Mouse (Mus musculus) midbrain, embryonic 12.5 days (tissue): ENCODE measurements around the gene Lysmd3. TPM values are rescaled to one million over a fixed set of nuclear protein-coding genes. Genes with fewer than 3 reads are reported as not detected.

Experiments
- ATAC-seq: fragments of 200-750 bp; cut with Nextera tagmentation; 2 replicates; pipeline ENCODE4 v1.8.0; 2017; ENCODE audit warnings: low read depth, moderate TSS enrichment, moderate library complexity; ENCODE audit not compliant: low FRiP score
- H3K27ac ChIP-seq: fragments of 300-500 bp; sonication (generic); replicated peaks from 2 replicates; pipeline ENCODE4 v1.5.1; 2016; ENCODE audit warnings: mild to moderate bottlenecking
- H3K27me3 ChIP-seq: fragments of 300-500 bp; sonication (generic); 2 replicates; pipeline ENCODE4 v1.6.1; 2016; ENCODE audit warnings: mild to moderate bottlenecking
- H3K36me3 ChIP-seq: fragments of 300-500 bp; sonication (generic); 2 replicates; pipeline ENCODE4 v1.6.1; 2016
- H3K4me1 ChIP-seq: fragments of 300-500 bp; sonication (generic); 2 replicates; pipeline ENCODE4 v1.6.1; 2016
- H3K4me2 ChIP-seq: fragments of 300-500 bp; sonication (generic); replicated peaks from 2 replicates; pipeline ENCODE4 v1.6.1; 2016; ENCODE audit warnings: mild to moderate bottlenecking, moderate library complexity
- H3K4me3 ChIP-seq: fragments of 300-500 bp; sonication (generic); 2 replicates; pipeline ENCODE4 v1.5.1; 2016; ENCODE audit warnings: mild to moderate bottlenecking
- H3K9ac ChIP-seq: fragments of 300-500 bp; sonication (generic); replicated peaks from 2 replicates; pipeline ENCODE4 v1.6.1; 2016; ENCODE audit warnings: mild to moderate bottlenecking, moderate library complexity
- H3K9me3 ChIP-seq: fragments of 300-500 bp; sonication (generic); 2 replicates; pipeline ENCODE4 v1.6.1; 2016; ENCODE audit warnings: mild to moderate bottlenecking
- WGBS: fragments of 180-500 bp; shearing (Covaris S2); methylation state at CpG from one replicate; pipeline ENCODE4 v1.1.7; 2016; 5-methylcytosine and 5-hydroxymethylcytosine counted together
- polyA plus RNA-seq: library from polyadenylated mRNA; unstranded; fragments of >200 nt; fragmentation: Nextera tagmentation; extraction: Ambion mirVana; gene quantifications from 2 replicates; pipeline ENCODE4 v1.2.1, GENCODE M21; 2016

The Lysmd3 gene
- polyA plus RNA-seq, 1 experiment from 2014 or later = 27.6 TPM

- Histone ChIP-seq H3K4me2 (peak overlapping the region; percentile 98), H3K4me3 (peak overlapping the region; percentile 67), H3K4me1 (peaks cover 22% of the 10 kb centered on the region), H3K27me3 (peaks cover 5% of the 10 kb centered on the region), H3K9ac (peak overlapping the region; percentile 67), H3K9me3 (no peaks in the 10 kb centered on the region), H3K36me3 (no peaks in the 10 kb centered on the region), H3K27ac (peak overlapping the region; percentile 73)
- peak; percentile 61 for ATAC-seq
- under 1% methylated on average over 42 of the region's 42 CpGs for WGBS
These were observed 54.3 kb downstream of the Lysmd3 start for GRCm38 (mm10) chr13:81711546-81712371.

DNA sequence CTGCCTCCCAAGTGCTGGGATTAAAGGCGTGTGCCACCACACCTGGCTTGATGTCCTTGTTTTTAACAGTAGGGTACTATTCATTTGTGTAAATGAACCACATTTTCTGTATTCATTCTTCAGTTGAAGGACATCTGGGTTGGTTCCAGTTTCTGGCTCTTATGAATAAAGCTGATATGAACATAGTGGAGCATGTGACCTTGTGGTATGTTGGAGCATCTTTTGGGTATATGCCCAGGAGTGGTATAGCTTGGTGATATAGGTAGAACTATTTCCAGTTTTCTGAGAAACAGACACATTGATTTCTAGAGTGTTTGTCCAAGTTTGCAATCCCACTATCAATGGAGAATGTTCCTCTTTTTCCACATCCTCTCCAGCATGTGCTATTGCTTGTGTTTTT is 56.4 kb downstream of the Lysmd3 start:
- no peaks in the 10 kb centered on the region for H3K36me3 ChIP-seq
- H3K4me1 ChIP-seq = peaks cover 22% of the 10 kb centered on the region
- H3K27me3 ChIP-seq = peaks cover 5% of the 10 kb centered on the region
- ATAC-seq = no peak
- no peak overlapping the region for H3K27ac ChIP-seq
- H3K9ac ChIP-seq = no peak overlapping the region
- 100% methylated on average over 1 of the region's 1 CpGs for WGBS
- no peak overlapping the region for H3K4me3 ChIP-seq
- H3K4me2 ChIP-seq = no peak overlapping the region
- no peaks in the 10 kb centered on the region for H3K9me3 ChIP-seq

Other genes starting within 250 kb of the Lysmd3 start
- 38.5 and 50.2 TPM in 2 replicates for gene Adgrv1, start 24.5 kb upstream of the Lysmd3 start, polyA plus RNA-seq
- 8.8 and 10.5 TPM in 2 replicates for gene Polr3g, start 53.4 kb downstream of the Lysmd3 start, polyA plus RNA-seq
- gene Mblac2, start 53.7 kb downstream of the Lysmd3 start, polyA plus RNA-seq = 7.5 and 8.7 TPM in 2 replicates
- 236 and 245 TPM in 2 replicates for gene Cetn3, start 125.4 kb downstream of the Lysmd3 start, polyA plus RNA-seq